Mouse (Mus musculus) heart, postnatal 0 days (tissue): ENCODE measurements around the gene Tsen54. TPM values are rescaled to one million over a fixed set of nuclear protein-coding genes. Genes with fewer than 3 reads are reported as not detected.

Source experiments
- ATAC-seq: fragments of 200-750 bp; cut with Nextera tagmentation; 2 replicates; pipeline ENCODE4 v1.8.0; 2017; ENCODE audit warnings: low read depth, moderate number of reproducible peaks, moderate library complexity; ENCODE audit not compliant: insufficient read depth
- DNase-seq: peaks from one replicate; pipeline ENCODE4 v3.0.0-alpha.2; 2016; ENCODE audit warnings: low spot score
- H3K27ac ChIP-seq: fragments of 300-500 bp; sonication (generic); 2 replicates; pipeline ENCODE4 v1.5.1; 2014; ENCODE audit warnings: low read depth, mild to moderate bottlenecking
- H3K27me3 ChIP-seq: fragments of 300-500 bp; sonication (generic); 2 replicates; pipeline ENCODE4 v1.6.1; 2014; ENCODE audit warnings: low read length, mixed read lengths; ENCODE audit not compliant: control insufficient read depth, insufficient read depth
- H3K36me3 ChIP-seq: fragments of 300-500 bp; sonication (generic); replicated peaks from 2 replicates; pipeline ENCODE4 v1.6.1; 2014; ENCODE audit warnings: low read length, mixed read lengths; ENCODE audit not compliant: control insufficient read depth, insufficient read depth
- H3K4me1 ChIP-seq: fragments of 300-500 bp; sonication (generic); 2 replicates; pipeline ENCODE4 v1.6.1; 2014; ENCODE audit warnings: antibody characterized with exemption; ENCODE audit not compliant: control insufficient read depth, insufficient read depth
- H3K4me2 ChIP-seq: fragments of 300-500 bp; sonication (generic); 2 replicates; pipeline ENCODE4 v1.6.1; 2014; ENCODE audit warnings: low read depth, mild to moderate bottlenecking, low read length, moderate library complexity
- H3K4me3 ChIP-seq: fragments of 300-500 bp; sonication (generic); 2 replicates; pipeline ENCODE4 v1.5.1; 2014; ENCODE audit warnings: low read depth, low read length
- H3K9ac ChIP-seq: fragments of 300-500 bp; sonication (generic); replicated peaks from 2 replicates; pipeline ENCODE4 v1.6.1; 2014; ENCODE audit warnings: low read depth, low read length, mixed read lengths
- H3K9me3 ChIP-seq: fragments of 300-500 bp; sonication (generic); replicated peaks from 2 replicates; pipeline ENCODE4 v1.6.1; 2016; ENCODE audit warnings: low read length; ENCODE audit not compliant: control insufficient read depth
- CTCF ChIP-seq: IDR thresholded peaks from 2 replicates; pipeline ENCODE4 v1.5.1; 2016; ENCODE audit warnings: antibody characterized with exemption, control low read depth, low read depth
- EP300 ChIP-seq: IDR thresholded peaks from 2 replicates; pipeline ENCODE4 v1.6.1; 2016; ENCODE audit warnings: antibody characterized with exemption, low read depth
- WGBS: fragments of 180-500 bp; shearing (Covaris S2); extraction: QIAGEN DNeasy Blood & Tissue Kit; methylation state at CpG from one replicate; pipeline ENCODE4 v1.1.7; 2014; 5-methylcytosine and 5-hydroxymethylcytosine counted together
- polyA plus RNA-seq: library from polyadenylated mRNA; unstranded; fragments of >200 nt; fragmentation: Nextera tagmentation; extraction: Ambion mirVana; gene quantifications from 2 replicates; pipeline ENCODE4 v1.2.1, GENCODE M21; 2015
- total RNA-seq: library from RNA; depleted of rRNA; stranded (reverse); fragments of >200 nt; gene quantifications from 2 replicates; pipeline ENCODE4 v1.2.3, GENCODE M21; 2014; ENCODE audit warnings: low replicate concordance

Tsen54 gene
- total and polyA plus RNA-seq, 2 experiments from 2014 or later = 17.7 to 35.5 TPM

GRCm38 (mm10) chr11:115779038-115779571 is 35.4 kb upstream of the Tsen54 start:
- Histone ChIP-seq H3K9me3 (no peaks in the 10 kb centered on the region), H3K27me3 (no peaks in the 10 kb centered on the region), H3K4me3 (no peak overlapping the region), H3K4me1 (peaks cover 45% of the 10 kb centered on the region), H3K36me3 (0 out of 2 replicates have a peak, but pooled peaks cover 7% of the 10 kb centered on the region), H3K27ac (peak overlapping the region; percentile 87), H3K4me2 (peak overlapping the region; percentile 29), H3K9ac (peak overlapping the region; percentile 38; the same call in 1 of the 2 replicates)
- TF ChIP-seq EP300 (peak; percentile 49), CTCF (0 out of 2 replicates have a peak, but pooled peaks have one; percentile 1)
- DNase-seq (peak; percentile 94), ATAC-seq (peak; percentile 93)
- WGBS = 4% methylated on average over 9 of the region's 9 CpGs

- DNase-seq = no peak
- Histone ChIP-seq H3K4me3 (no peak overlapping the region), H3K27me3 (no peaks in the 10 kb centered on the region), H3K36me3 (0 out of 2 replicates have a peak, but pooled peaks cover 10% of the 10 kb centered on the region), H3K9me3 (no peaks in the 10 kb centered on the region), H3K4me2 (no peak overlapping the region), H3K27ac (peak overlapping the region; percentile 87), H3K4me1 (peaks cover 42% of the 10 kb centered on the region), H3K9ac (0 out of 2 replicates have a peak overlapping the region, but pooled peaks have one; percentile 17)
- no peak for ATAC-seq
- no peak for TF ChIP-seq EP300
- no peak for TF ChIP-seq CTCF
- WGBS = 34% methylated on average over 20 of the region's 20 CpGs
Measured at GRCm38 (mm10) chr11:115780141-115781070, 34.1 kb upstream of the Tsen54 start.

DNA sequence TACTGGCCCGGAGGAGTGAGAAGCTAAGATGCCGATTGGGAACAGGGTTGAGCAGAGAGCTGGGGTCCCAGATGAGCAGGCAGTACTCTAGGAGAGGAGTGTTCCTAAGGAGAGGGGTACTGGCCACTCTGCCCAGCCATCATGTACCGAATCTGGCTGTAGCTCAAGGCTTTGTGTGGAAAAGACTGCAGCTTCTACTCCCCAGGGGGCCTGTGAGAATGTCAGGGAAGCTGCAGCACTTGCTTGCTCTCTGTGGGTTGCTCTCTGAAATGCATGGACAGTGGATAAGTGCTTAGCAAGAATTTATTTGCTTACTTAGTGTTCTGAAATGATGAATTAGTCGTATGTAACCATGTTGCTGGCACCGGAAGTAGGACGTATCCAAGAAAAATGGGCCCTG is 28.1 kb upstream of the Tsen54 start:
- Histone ChIP-seq H3K4me1 (no peaks in the 10 kb centered on the region), H3K27ac (peak overlapping the region; percentile 13; the same call in 1 of the 2 replicates), H3K36me3 (peaks cover 57% of the 10 kb centered on the region), H3K27me3 (no peaks in the 10 kb centered on the region), H3K4me2 (no peak overlapping the region), H3K9ac (no peak overlapping the region), H3K4me3 (no peak overlapping the region), H3K9me3 (no peaks in the 10 kb centered on the region)
- 73% methylated on average over 6 of the region's 6 CpGs for WGBS
- DNase-seq (no peak), ATAC-seq (no peak)
- TF ChIP-seq EP300 (no peak), CTCF (no peak)

- WGBS = 93% methylated on average over 7 of the region's 7 CpGs
- H3K9ac ChIP-seq = no peak overlapping the region
- no peaks in the 10 kb centered on the region for H3K27me3 ChIP-seq
- no peak overlapping the region for H3K27ac ChIP-seq
- no peaks in the 10 kb centered on the region for H3K4me1 ChIP-seq
- no peak overlapping the region for H3K4me2 ChIP-seq
- peaks cover 90% of the 10 kb centered on the region for H3K36me3 ChIP-seq
- H3K4me3 ChIP-seq = no peak overlapping the region
- no peaks in the 10 kb centered on the region for H3K9me3 ChIP-seq
- no peak for ATAC-seq
- TF ChIP-seq CTCF (no peak), EP300 (no peak)
- DNase-seq = no peak
Measured at GRCm38 (mm10) chr11:115789787-115790186, 24.7 kb upstream of the Tsen54 start.

- Histone ChIP-seq H3K36me3 (peaks cover 93% of the 10 kb centered on the region), H3K4me3 (no peak overlapping the region), H3K9me3 (no peaks in the 10 kb centered on the region), H3K27me3 (no peaks in the 10 kb centered on the region), H3K9ac (no peak overlapping the region), H3K4me1 (no peaks in the 10 kb centered on the region), H3K27ac (no peak overlapping the region), H3K4me2 (no peak overlapping the region)
- ATAC-seq (no peak), DNase-seq (no peak)
- TF ChIP-seq CTCF (no peak), EP300 (no peak)
- WGBS = 93% methylated on average over 16 of the region's 16 CpGs
Measured at GRCm38 (mm10) chr11:115791919-115792318, 22.6 kb upstream of the Tsen54 start.
